Mouse (Mus musculus) hindbrain, embryonic 10.5 days (tissue): ENCODE results near the gene Pced1a. TPM values are rescaled to one million over a fixed set of nuclear protein-coding genes. Genes with fewer than 3 reads are reported as not detected.

ENCODE experiments used
- DNase-seq: peaks from one replicate; pipeline ENCODE4 v3.0.0-alpha.2; 2017; ENCODE audit warnings: low spot score
- H3K27ac ChIP-seq: fragments of 300-500 bp; sonication (generic); 2 replicates; pipeline ENCODE4 v1.5.1; 2016; ENCODE audit warnings: mild to moderate bottlenecking, moderate library complexity
- H3K27me3 ChIP-seq: fragments of 300-500 bp; sonication (generic); 2 replicates; pipeline ENCODE4 v1.6.1; 2016; ENCODE audit warnings: mild to moderate bottlenecking; ENCODE audit not compliant: poor library complexity, insufficient read depth, severe bottlenecking
- H3K36me3 ChIP-seq: fragments of 300-500 bp; sonication (generic); 2 replicates; pipeline ENCODE4 v1.6.1; 2016; ENCODE audit warnings: mild to moderate bottlenecking, moderate library complexity
- H3K4me1 ChIP-seq: fragments of 300-500 bp; sonication (generic); replicated peaks from 2 replicates; pipeline ENCODE4 v1.6.1; 2016; ENCODE audit warnings: mild to moderate bottlenecking
- H3K4me3 ChIP-seq: fragments of 300-500 bp; sonication (generic); 2 replicates; pipeline ENCODE4 v1.5.1; 2016; ENCODE audit warnings: mild to moderate bottlenecking, moderate library complexity
- H3K9me3 ChIP-seq: fragments of 300-500 bp; sonication (generic); 2 replicates; pipeline ENCODE4 v1.6.1; 2016; ENCODE audit warnings: mild to moderate bottlenecking, moderate library complexity
- WGBS: fragments of 180-500 bp; shearing (Covaris S2); methylation state at CpG from one replicate; pipeline ENCODE4 v1.1.7; 2016; 5-methylcytosine and 5-hydroxymethylcytosine counted together
- polyA plus RNA-seq: library from polyadenylated mRNA; unstranded; fragments of >200 nt; fragmentation: Nextera tagmentation; extraction: Ambion mirVana; gene quantifications from 2 replicates; pipeline ENCODE4 v1.2.1, GENCODE M21; 2016

Gene Pced1a
- polyA plus RNA-seq: 11.3 and 13.1 TPM in 2 replicates

- WGBS: under 1% methylated on average over 58 of the region's 58 CpGs
- peaks cover 40% of the 10 kb centered on the region for H3K36me3 ChIP-seq
- peaks cover 39% of the 10 kb centered on the region for H3K4me1 ChIP-seq
Observed at GRCm38 (mm10) chr2:130424126-130424853, at the start of gene Pced1a, which contains the start of gene Vps16. TSS of gene Pced1a (minus strand) at chr2:130424701. TSS of gene Vps16 (plus strand) at chr2:130424339.

GRCm38 (mm10) chr2:130472908-130473510, 48.5 kb upstream of the Pced1a start:
- Histone ChIP-seq H3K4me3 (no peak overlapping the region), H3K36me3 (peaks cover 14% of the 10 kb centered on the region), H3K9me3 (peaks cover 4% of the 10 kb centered on the region; the same call in 1 of the 2 replicates), H3K4me1 (peaks cover 23% of the 10 kb centered on the region), H3K27me3 (no peaks in the 10 kb centered on the region), H3K27ac (no peak overlapping the region)
- DNase-seq: no peak
- WGBS: 85% methylated on average over 8 of the region's 8 CpGs

More at GRCm38 (mm10) chr2:130424126-130424853, at the start of gene Pced1a, which contains the start of gene Vps16:
- H3K27me3 ChIP-seq: peaks cover 7% of the 10 kb centered on the region; the same call in 1 of the 2 replicates
- DNase-seq: peak; percentile 95
- peak within 1 kb of the TSS; percentile 85 for H3K4me3 ChIP-seq
- no peaks in the 10 kb centered on the region for H3K9me3 ChIP-seq
- peak within 1 kb of the TSS; percentile 96 for H3K27ac ChIP-seq

GRCm38 (mm10) chr2:130469935-130470334, 45.4 kb upstream of the Pced1a start:
- WGBS: 86% methylated on average over 2 of the region's 2 CpGs
- Histone ChIP-seq H3K27ac (peak overlapping the region; percentile 35; the same call in 1 of the 2 replicates), H3K9me3 (no peaks in the 10 kb centered on the region), H3K4me1 (peaks cover 23% of the 10 kb centered on the region), H3K27me3 (no peaks in the 10 kb centered on the region), H3K4me3 (no peak overlapping the region), H3K36me3 (no peaks in the 10 kb centered on the region)
- DNase-seq: no peak

- Histone ChIP-seq H3K4me3 (no peak overlapping the region), H3K36me3 (no peaks in the 10 kb centered on the region), H3K27ac (no peak overlapping the region), H3K4me1 (peaks cover 23% of the 10 kb centered on the region), H3K9me3 (no peaks in the 10 kb centered on the region), H3K27me3 (no peaks in the 10 kb centered on the region)
- no peak for DNase-seq
- 38% methylated on average over 4 of the region's 4 CpGs for WGBS
Observed at GRCm38 (mm10) chr2:130469366-130469765, 44.9 kb upstream of the Pced1a start.

GRCm38 (mm10) chr2:130466438-130466837, 41.9 kb upstream of the Pced1a start:
- H3K4me3 ChIP-seq: no peak overlapping the region
- H3K9me3 ChIP-seq: no peaks in the 10 kb centered on the region
- no peak for DNase-seq
- H3K36me3 ChIP-seq: 0 out of 2 replicates have a peak, but pooled peaks cover 6% of the 10 kb centered on the region
- peaks cover 23% of the 10 kb centered on the region for H3K4me1 ChIP-seq
- H3K27me3 ChIP-seq: no peaks in the 10 kb centered on the region
- 88% methylated on average over 1 of the region's 1 CpGs for WGBS
- H3K27ac ChIP-seq: no peak overlapping the region

- Histone ChIP-seq H3K36me3 (0 out of 2 replicates have a peak, but pooled peaks cover 6% of the 10 kb centered on the region), H3K9me3 (no peaks in the 10 kb centered on the region), H3K4me3 (no peak overlapping the region), H3K4me1 (no peaks in the 10 kb centered on the region), H3K27ac (no peak overlapping the region), H3K27me3 (no peaks in the 10 kb centered on the region)
- no peak for DNase-seq
- 81% methylated on average over 15 of the region's 15 CpGs for WGBS
Observed at GRCm38 (mm10) chr2:130461287-130462071, 37.0 kb upstream of the Pced1a start.

GRCm38 (mm10) chr2:130459576-130459975, 35.1 kb upstream of the Pced1a start:
- H3K4me1 ChIP-seq: 0 out of 2 replicates have a peak, but pooled peaks cover 4% of the 10 kb centered on the region
- no peak for DNase-seq
- H3K27me3 ChIP-seq: no peaks in the 10 kb centered on the region
- H3K4me3 ChIP-seq: no peak overlapping the region
- H3K27ac ChIP-seq: no peak overlapping the region
- H3K9me3 ChIP-seq: no peaks in the 10 kb centered on the region
- 0 out of 2 replicates have a peak, but pooled peaks cover 6% of the 10 kb centered on the region for H3K36me3 ChIP-seq
- WGBS: 88% methylated on average over 3 of the region's 3 CpGs

GRCm38 (mm10) chr2:130457871-130458270, 33.4 kb upstream of the Pced1a start:
- H3K36me3 ChIP-seq: no peaks in the 10 kb centered on the region
- 88% methylated on average over 3 of the region's 3 CpGs for WGBS
- DNase-seq: no peak
- no peaks in the 10 kb centered on the region for H3K27me3 ChIP-seq
- 0 out of 2 replicates have a peak, but pooled peaks cover 4% of the 10 kb centered on the region for H3K4me1 ChIP-seq
- H3K27ac ChIP-seq: no peak overlapping the region
- H3K4me3 ChIP-seq: no peak overlapping the region
- no peaks in the 10 kb centered on the region for H3K9me3 ChIP-seq

- Histone ChIP-seq H3K9me3 (no peaks in the 10 kb centered on the region), H3K27ac (no peak overlapping the region), H3K4me1 (peaks cover 32% of the 10 kb centered on the region), H3K27me3 (no peaks in the 10 kb centered on the region), H3K36me3 (0 out of 2 replicates have a peak, but pooled peaks cover 3% of the 10 kb centered on the region), H3K4me3 (no peak overlapping the region)
- WGBS: 87% methylated on average over 6 of the region's 6 CpGs
- no peak for DNase-seq
Observed at GRCm38 (mm10) chr2:130454748-130455370, 30.4 kb upstream of the Pced1a start.

GRCm38 (mm10) chr2:130453421-130453820, 28.9 kb upstream of the Pced1a start:
- Histone ChIP-seq H3K4me1 (peaks cover 41% of the 10 kb centered on the region), H3K4me3 (no peak overlapping the region), H3K36me3 (0 out of 2 replicates have a peak, but pooled peaks cover 3% of the 10 kb centered on the region), H3K27ac (no peak overlapping the region), H3K9me3 (no peaks in the 10 kb centered on the region), H3K27me3 (peaks cover 11% of the 10 kb centered on the region)
- 80% methylated on average over 6 of the region's 6 CpGs for WGBS
- no peak for DNase-seq

GRCm38 (mm10) chr2:130452266-130452665, 27.8 kb upstream of the Pced1a start:
- Histone ChIP-seq H3K27me3 (peaks cover 21% of the 10 kb centered on the region), H3K27ac (no peak overlapping the region), H3K4me3 (no peak overlapping the region), H3K9me3 (no peaks in the 10 kb centered on the region), H3K4me1 (peaks cover 41% of the 10 kb centered on the region), H3K36me3 (0 out of 2 replicates have a peak, but pooled peaks cover 3% of the 10 kb centered on the region)
- DNase-seq: no peak
- WGBS: 72% methylated on average over 2 of the region's 2 CpGs

- peak overlapping the region; percentile 94 for H3K4me3 ChIP-seq
Observed at GRCm38 (mm10) chr2:130451727-130452090, 27.2 kb upstream of the Pced1a start.

More at GRCm38 (mm10) chr2:130451727-130452090, 27.2 kb upstream of the Pced1a start:
- H3K27ac ChIP-seq: no peak overlapping the region
- peaks cover 26% of the 10 kb centered on the region for H3K27me3 ChIP-seq
- 0 out of 2 replicates have a peak, but pooled peaks cover 3% of the 10 kb centered on the region for H3K36me3 ChIP-seq
- 86% methylated on average over 3 of the region's 3 CpGs for WGBS
- no peaks in the 10 kb centered on the region for H3K9me3 ChIP-seq
- H3K4me1 ChIP-seq: peaks cover 41% of the 10 kb centered on the region
- DNase-seq: no peak
